Mouse (Mus musculus) lung, postnatal 0 days (tissue): ENCODE results near the gene Col23a1.

ENCODE experiments used
- CTCF ChIP-seq: IDR thresholded peaks from 2 replicates; pipeline ENCODE4 v1.5.1; 2016; ENCODE audit warnings: antibody characterized with exemption, mild to moderate bottlenecking
- EP300 ChIP-seq: IDR thresholded peaks from 2 replicates; pipeline ENCODE4 v1.6.1; 2016; ENCODE audit warnings: antibody characterized with exemption, mild to moderate bottlenecking, control low read depth

- TF ChIP-seq EP300 (no peak), CTCF (no peak)
Observed at GRCm38 (mm10) chr11:51458649-51459048, 168.9 kb downstream of the Col23a1 start.
